9 mouse cellular contexts compared by ENCODE assay signal in genomic region chr13:49480057-49480456, GRCm38 (mm10). TPM values are rescaled to one million over a fixed set of nuclear protein-coding genes. Genes with fewer than 3 reads are reported as not detected.
DNase-seq lines count a peak whose midpoint lies in the region; ATAC-seq lines count a peak whose summit lies in the region.
"Had no signal": no experiment of that assay in that cellular context is flagged by ENCODE, and none has a peak within 500 bp of the region (broad histone marks: within the 10 kb centered on the region; RNA-seq: fewer than 3 reads in every experiment).

No protein-coding gene starts in this region.

- WGBS in kidney, embryonic 14.5 days = 85% methylated on average over 2 of the region's 2 CpGs
- 36% methylated on average over 2 of the region's 2 CpGs for WGBS in heart, embryonic 16.5 days
- 33% methylated on average over 2 of the region's 2 CpGs for WGBS in lung, embryonic 16.5 days

- no peak overlapping the region for H3K4me2 ChIP-seq in kidney, embryonic 14.5 days (replicated peaks; ENCODE audit: low read depth, low read length)
- no peak overlapping the region for H3K4me2 ChIP-seq in heart, embryonic 16.5 days (ENCODE audit: low read depth, low read length)
- H3K4me2 ChIP-seq in lung, embryonic 16.5 days (ENCODE audit: low read depth, low read length) = no peak overlapping the region

- H3K27me3 ChIP-seq in kidney, embryonic 14.5 days (ENCODE audit: control insufficient read depth, insufficient read depth, low read length) = no peaks in the 10 kb centered on the region
- H3K27me3 ChIP-seq in heart, embryonic 16.5 days (ENCODE audit: control insufficient read depth, insufficient read depth, low read length) = no peaks in the 10 kb centered on the region
- no peaks in the 10 kb centered on the region for H3K27me3 ChIP-seq in lung, embryonic 16.5 days (ENCODE audit: control insufficient read depth, insufficient read depth, low read depth, low read length)

- H3K4me1 ChIP-seq in kidney, embryonic 14.5 days (ENCODE audit: control insufficient read depth, insufficient read depth, low read length) = no peaks in the 10 kb centered on the region
- H3K4me1 ChIP-seq in heart, embryonic 16.5 days (ENCODE audit: control insufficient read depth, insufficient read depth, low read length) = peaks cover 14% of the 10 kb centered on the region
- H3K4me1 ChIP-seq in lung, embryonic 16.5 days (replicated peaks; ENCODE audit: control insufficient read depth, insufficient read depth, low read length) = peaks cover 16% of the 10 kb centered on the region

- H3K36me3 ChIP-seq in kidney, embryonic 14.5 days (ENCODE audit: control insufficient read depth, insufficient read depth, low read length) = no peaks in the 10 kb centered on the region
- no peaks in the 10 kb centered on the region for H3K36me3 ChIP-seq in heart, embryonic 16.5 days (ENCODE audit: control insufficient read depth, insufficient read depth)
- H3K36me3 ChIP-seq in lung, embryonic 16.5 days (ENCODE audit: control insufficient read depth, insufficient read depth, low read length) = no peaks in the 10 kb centered on the region

- DNase-seq in kidney, adult 11 months = peak; percentile 70
- peak; percentile 97 for DNase-seq in adipocyte (ENCODE audit: low spot score)
- DNase-seq in cerebellum, postnatal 10 days = peak; percentile 65 to 75
- DNase-seq in neural tube, embryonic 10.5 days (ENCODE audit: extremely low spot score, low spot score) = no peak

- no peak for ATAC-seq in kidney, embryonic 14.5 days (ENCODE audit: low FRiP score, low TSS enrichment)
- ATAC-seq in heart, embryonic 16.5 days (replicated peaks; ENCODE audit: extremely low read depth, insufficient read depth, low FRiP score) = peak; percentile 93
- peak; percentile 99 for ATAC-seq in lung, embryonic 16.5 days (ENCODE audit: low read depth)
- ATAC-seq in activated CD4-positive, CD25-positive, alpha-beta regulatory T cell, adult 4 months = no peak

- no peaks in the 10 kb centered on the region for H3K9me3 ChIP-seq in kidney, embryonic 14.5 days (ENCODE audit: control insufficient read depth, low read length)
- no peaks in the 10 kb centered on the region for H3K9me3 ChIP-seq in heart, embryonic 16.5 days (replicated peaks; ENCODE audit: control insufficient read depth, low read length)
- H3K9me3 ChIP-seq in lung, embryonic 16.5 days (ENCODE audit: control insufficient read depth, low read length) = no peaks in the 10 kb centered on the region

- H3K27ac ChIP-seq in kidney, embryonic 14.5 days (ENCODE audit: low read depth, low read length) = no peak overlapping the region
- no peak overlapping the region for H3K27ac ChIP-seq in heart, embryonic 16.5 days (ENCODE audit: low read length)
- H3K27ac ChIP-seq in lung, embryonic 16.5 days (ENCODE audit: low read length) = peak overlapping the region; percentile 96; the same call in 1 of the 2 replicates

- H3K9ac ChIP-seq in kidney, embryonic 14.5 days (ENCODE audit: low read depth, low read length) = no peak overlapping the region
- H3K9ac ChIP-seq in heart, embryonic 16.5 days (ENCODE audit: low read length) = no peak overlapping the region
- no peak overlapping the region for H3K9ac ChIP-seq in lung, embryonic 16.5 days (ENCODE audit: low read length)

- H3K4me3 ChIP-seq in kidney, embryonic 14.5 days (ENCODE audit: low read length) = no peak overlapping the region
- H3K4me3 ChIP-seq in heart, embryonic 16.5 days (ENCODE audit: low read length) = no peak overlapping the region
- no peak overlapping the region for H3K4me3 ChIP-seq in lung, embryonic 16.5 days (ENCODE audit: low read length)
- H3K4me3 ChIP-seq: erythroblast, embryonic 14.5 days had no signal

RNA-seq across cellular contexts. Expression of gene Tes3-ps, which starts 13.1 kb away (rescaled TPM):
- polyA plus RNA-seq in kidney, embryonic 14.5 days (2014; fragmentation: Nextera tagmentation; extraction: Ambion mirVana) = 1.1 and 1.6 TPM in 2 replicates
- 0.74 and 1.1 TPM in 2 replicates for polyA plus RNA-seq in heart, embryonic 16.5 days (2015; fragmentation: Nextera tagmentation; extraction: Ambion mirVana)
- 1.2 and 1.9 TPM in 2 replicates for polyA plus RNA-seq in lung, embryonic 16.5 days (2015; fragmentation: Nextera tagmentation; extraction: Ambion mirVana)
- 1 to 10 TPM; 6.6 to 7.3 TPM for polyA plus RNA-seq in activated CD4-positive, CD25-positive, alpha-beta regulatory T cell, adult 4 months (2017; shearing (Covaris generic))

RNA-seq across cellular contexts. Expression of gene Ecm2, which starts 24.6 kb away (rescaled TPM):
- 0.61 and 0.93 TPM in 2 replicates for polyA plus RNA-seq in kidney, embryonic 14.5 days (2014; fragmentation: Nextera tagmentation; extraction: Ambion mirVana)
- polyA plus RNA-seq in heart, embryonic 16.5 days (2015; fragmentation: Nextera tagmentation; extraction: Ambion mirVana) = 5.0 and 5.8 TPM in 2 replicates
- polyA plus RNA-seq in lung, embryonic 16.5 days (2015; fragmentation: Nextera tagmentation; extraction: Ambion mirVana) = 1.9 and 2.3 TPM in 2 replicates
- polyA plus RNA-seq in activated CD4-positive, CD25-positive, alpha-beta regulatory T cell, adult 4 months (2017; shearing (Covaris generic)) = under 1 TPM; 0.08 to 0.26 TPM
- polyA plus RNA-seq: erythroblast, embryonic 14.5 days had no signal

RNA-seq across cellular contexts. Expression of gene Ippk, which starts 59.0 kb away (rescaled TPM):
- 8.0 and 16.8 TPM in 2 replicates for polyA plus RNA-seq in kidney, embryonic 14.5 days (2014; fragmentation: Nextera tagmentation; extraction: Ambion mirVana)
- 11.1 and 11.8 TPM in 2 replicates for polyA plus RNA-seq in heart, embryonic 16.5 days (2015; fragmentation: Nextera tagmentation; extraction: Ambion mirVana)
- polyA plus RNA-seq in lung, embryonic 16.5 days (2015; fragmentation: Nextera tagmentation; extraction: Ambion mirVana) = 15.7 and 16.2 TPM in 2 replicates
- polyA plus RNA-seq in activated CD4-positive, CD25-positive, alpha-beta regulatory T cell, adult 4 months (2017; shearing (Covaris generic)) = 1 to 10 TPM; 2.7 to 4.6 TPM

Comparison
In these comparisons a context has a peak if more than half of its experiments do, and no peak if none do; other contexts are left out.
1. ATAC-seq: peak in heart, embryonic 16.5 days (single experiment) and lung, embryonic 16.5 days (single experiment); none in kidney, embryonic 14.5 days (single experiment) and activated CD4-positive, CD25-positive, alpha-beta regulatory T cell, adult 4 months (single experiment).